Mouse (Mus musculus) limb, embryonic 14.5 days (tissue): ENCODE data around the gene Pabpn1l. TPM values are rescaled to one million over a fixed set of nuclear protein-coding genes. Genes with fewer than 3 reads are reported as not detected.

Source experiments
- ATAC-seq: fragments of 200-750 bp; cut with Nextera tagmentation; 2 replicates; pipeline ENCODE4 v1.8.0; 2017; ENCODE audit warnings: low read depth, moderate number of reproducible peaks, moderate TSS enrichment; ENCODE audit not compliant: low FRiP score
- DNase-seq: peaks from one replicate; pipeline ENCODE4 v3.0.0-alpha.2; 2015; ENCODE audit warnings: low spot score
- H3K27ac ChIP-seq: fragments of 300-500 bp; sonication (generic); replicated peaks from 2 replicates; pipeline ENCODE4 v1.5.1; 2014; ENCODE audit warnings: low read depth, mild to moderate bottlenecking, low read length, moderate library complexity, mixed read lengths
- H3K27me3 ChIP-seq: fragments of 300-500 bp; sonication (generic); 2 replicates; pipeline ENCODE4 v1.6.1; 2014; ENCODE audit warnings: low read length, mixed read lengths; ENCODE audit not compliant: control insufficient read depth, insufficient read depth
- H3K36me3 ChIP-seq: fragments of 300-500 bp; sonication (generic); 2 replicates; pipeline ENCODE4 v1.6.1; 2014; ENCODE audit warnings: mild to moderate bottlenecking, low read length, moderate library complexity, mixed read lengths; ENCODE audit not compliant: control insufficient read depth, insufficient read depth
- H3K4me1 ChIP-seq: fragments of 300-500 bp; sonication (generic); 2 replicates; pipeline ENCODE4 v1.6.1; 2014; ENCODE audit warnings: antibody characterized with exemption, low read length, mixed read lengths; ENCODE audit not compliant: control insufficient read depth, insufficient read depth
- H3K4me2 ChIP-seq: fragments of 300-500 bp; sonication (generic); replicated peaks from 2 replicates; pipeline ENCODE4 v1.6.1; 2014; ENCODE audit warnings: low read depth, mild to moderate bottlenecking, low read length, moderate library complexity; ENCODE audit not compliant: severe bottlenecking
- H3K4me3 ChIP-seq: fragments of 300-500 bp; sonication (generic); replicated peaks from 2 replicates; pipeline ENCODE4 v1.5.1; 2014; ENCODE audit warnings: low read length
- H3K9ac ChIP-seq: fragments of 300-500 bp; sonication (generic); 2 replicates; pipeline ENCODE4 v1.6.1; 2014; ENCODE audit warnings: mild to moderate bottlenecking, low read depth, low read length, moderate library complexity; ENCODE audit not compliant: severe bottlenecking
- H3K9me3 ChIP-seq: fragments of 300-500 bp; sonication (generic); 2 replicates; pipeline ENCODE4 v1.6.1; 2016; ENCODE audit warnings: low read length; ENCODE audit not compliant: control insufficient read depth
- POLR2A ChIP-seq: fragments of 200-500 bp; IDR thresholded peaks from 2 replicates; pipeline ENCODE4 v1.8.0; 2012; ENCODE audit warnings: inconsistent platforms, mild to moderate bottlenecking, moderate library complexity, borderline replicate concordance; ENCODE audit not compliant: insufficient read depth, insufficient read length; ENCODE audit errors: extremely low read depth
- WGBS: fragments of 180-500 bp; shearing (Covaris S2); extraction: QIAGEN DNeasy Blood & Tissue Kit; methylation state at CpG from one replicate; pipeline ENCODE4 v1.1.7; 2014; 5-methylcytosine and 5-hydroxymethylcytosine counted together
- polyA plus RNA-seq, 2 experiments: library from polyadenylated mRNA; depleted of rRNA in 1 of 2; stranded (reverse) in 1 of 2; unstranded in 1 of 2; fragments of >200 nt; fragmentation: Nextera tagmentation in 1 of 2; extraction: Ambion mirVana in 1 of 2; gene quantifications; 2 replicates each; pipeline versions ENCODE4 v1.2.1 to v1.2.3; 2012 to 2014

Pabpn1l gene
- polyA plus RNA-seq (2012; rRNA removed) (0.05 TPM in 1 of 2 replicates, not detected in the other), polyA plus RNA-seq (2014; fragmentation: Nextera tagmentation; extraction: Ambion mirVana) (not detected in 2 replicates)

- Histone ChIP-seq H3K4me2 (no peak within 1 kb of the TSS), H3K9me3 (no peaks in the 10 kb centered on the region), H3K9ac (no peak within 1 kb of the TSS), H3K27ac (no peak within 1 kb of the TSS), H3K36me3 (no peaks in the 10 kb centered on the region), H3K4me3 (no peak within 1 kb of the TSS), H3K27me3 (no peaks in the 10 kb centered on the region), H3K4me1 (peaks cover 2% of the 10 kb centered on the region; the same call in 1 of the 2 replicates)
- DNase-seq (no peak), ATAC-seq (no peak)
- 66% methylated on average over 6 of the region's 6 CpGs for WGBS
- TF ChIP-seq POLR2A: no peak
Measured at GRCm38 (mm10) chr8:122622727-122623126, at the start of gene Pabpn1l. Gene Pabpn1l (minus strand): TSS chr8:122622739.

- no peak for ATAC-seq
- H3K4me1 ChIP-seq: peaks cover 25% of the 10 kb centered on the region
- TF ChIP-seq POLR2A: no peak
- no peaks in the 10 kb centered on the region for H3K9me3 ChIP-seq
- H3K4me3 ChIP-seq: no peak overlapping the region
- 57% methylated on average over 6 of the region's 6 CpGs for whole genome bisulfite sequencing
- H3K36me3 ChIP-seq: no peaks in the 10 kb centered on the region
- H3K9ac ChIP-seq: no peak overlapping the region
- no peak overlapping the region for H3K27ac ChIP-seq
- no peak overlapping the region for H3K4me2 ChIP-seq
- no peak for DNase-seq
- H3K27me3 ChIP-seq: peaks cover 5% of the 10 kb centered on the region
Measured at GRCm38 (mm10) chr8:122671894-122672293, 49.4 kb upstream of the Pabpn1l start.

- no peaks in the 10 kb centered on the region for H3K36me3 ChIP-seq
- ATAC-seq: no peak
- TF ChIP-seq POLR2A: no peak
- H3K27me3 ChIP-seq: no peaks in the 10 kb centered on the region
- peaks cover 29% of the 10 kb centered on the region for H3K4me1 ChIP-seq
- DNase-seq: no peak
- no peak overlapping the region for H3K4me3 ChIP-seq
- H3K27ac ChIP-seq: no peak overlapping the region
- 56% methylated on average over 3 of the region's 3 CpGs for WGBS
- H3K4me2 ChIP-seq: no peak overlapping the region
- H3K9me3 ChIP-seq: no peaks in the 10 kb centered on the region
- H3K9ac ChIP-seq: no peak overlapping the region
Measured at GRCm38 (mm10) chr8:122670718-122671117, 48.2 kb upstream of the Pabpn1l start.

- no peak for DNase-seq
Measured at GRCm38 (mm10) chr8:122670001-122670400, 47.5 kb upstream of the Pabpn1l start.

GRCm38 (mm10) chr8:122669370-122669769, 46.8 kb upstream of the Pabpn1l start:
- DNase-seq: no peak
- ATAC-seq: no peak
- TF ChIP-seq POLR2A: no peak
- Histone ChIP-seq H3K27me3 (no peaks in the 10 kb centered on the region), H3K4me3 (no peak overlapping the region), H3K9me3 (no peaks in the 10 kb centered on the region), H3K9ac (no peak overlapping the region), H3K36me3 (no peaks in the 10 kb centered on the region), H3K4me2 (no peak overlapping the region), H3K4me1 (peaks cover 41% of the 10 kb centered on the region), H3K27ac (no peak overlapping the region)
- 46% methylated on average over 5 of the region's 5 CpGs for WGBS

More at GRCm38 (mm10) chr8:122670001-122670400, 47.5 kb upstream of the Pabpn1l start:
- no peaks in the 10 kb centered on the region for H3K9me3 ChIP-seq
- no peak for TF ChIP-seq POLR2A
- H3K4me2 ChIP-seq: no peak overlapping the region
- ATAC-seq: no peak
- 26% methylated on average over 11 of the region's 11 CpGs for whole genome bisulfite sequencing
- H3K4me1 ChIP-seq: peaks cover 36% of the 10 kb centered on the region
- H3K36me3 ChIP-seq: no peaks in the 10 kb centered on the region
- no peak overlapping the region for H3K9ac ChIP-seq
- no peaks in the 10 kb centered on the region for H3K27me3 ChIP-seq
- H3K27ac ChIP-seq: no peak overlapping the region
- H3K4me3 ChIP-seq: no peak overlapping the region

- H3K4me2 ChIP-seq: no peak overlapping the region
- H3K9ac ChIP-seq: no peak overlapping the region
- 79% methylated on average over 11 of the region's 11 CpGs for WGBS
- H3K36me3 ChIP-seq: no peaks in the 10 kb centered on the region
- no peak for DNase-seq
- H3K4me1 ChIP-seq: peaks cover 44% of the 10 kb centered on the region
- no peaks in the 10 kb centered on the region for H3K9me3 ChIP-seq
- H3K27me3 ChIP-seq: no peaks in the 10 kb centered on the region
- TF ChIP-seq POLR2A: no peak
- H3K27ac ChIP-seq: no peak overlapping the region
- no peak overlapping the region for H3K4me3 ChIP-seq
- ATAC-seq: no peak
Measured at GRCm38 (mm10) chr8:122667854-122668253, 45.3 kb upstream of the Pabpn1l start.
